Mouse (Mus musculus) midbrain, embryonic 15.5 days (tissue): ENCODE data around the gene Sema3c. TPM values are rescaled to one million over a fixed set of nuclear protein-coding genes. Genes with fewer than 3 reads are reported as not detected.

Experiments
- ATAC-seq: fragments of 200-750 bp; cut with Nextera tagmentation; replicated peaks from 2 replicates; pipeline ENCODE4 v1.8.0; 2017; ENCODE audit warnings: moderate TSS enrichment
- H3K27ac ChIP-seq: fragments of 300-500 bp; sonication (generic); 2 replicates; pipeline ENCODE4 v1.5.1; 2015; ENCODE audit warnings: mild to moderate bottlenecking, inconsistent platforms
- H3K27me3 ChIP-seq: fragments of 300-500 bp; sonication (generic); replicated peaks from 2 replicates; pipeline ENCODE4 v1.6.1; 2015; ENCODE audit warnings: inconsistent platforms
- H3K36me3 ChIP-seq: fragments of 300-500 bp; sonication (generic); replicated peaks from 2 replicates; pipeline ENCODE4 v1.6.1; 2015; ENCODE audit warnings: inconsistent platforms
- H3K4me1 ChIP-seq: fragments of 300-500 bp; sonication (generic); 2 replicates; pipeline ENCODE4 v1.6.1; 2015; ENCODE audit warnings: inconsistent platforms
- H3K4me2 ChIP-seq: fragments of 300-500 bp; sonication (generic); 2 replicates; pipeline ENCODE4 v1.6.1; 2015; ENCODE audit warnings: inconsistent platforms, mild to moderate bottlenecking, moderate library complexity
- H3K4me3 ChIP-seq: fragments of 300-500 bp; sonication (generic); 2 replicates; pipeline ENCODE4 v1.5.1; 2015; ENCODE audit warnings: mild to moderate bottlenecking, inconsistent platforms
- H3K9ac ChIP-seq: fragments of 300-500 bp; sonication (generic); 2 replicates; pipeline ENCODE4 v1.6.1; 2015; ENCODE audit warnings: mild to moderate bottlenecking, inconsistent platforms
- H3K9me3 ChIP-seq: fragments of 300-500 bp; sonication (generic); 2 replicates; pipeline ENCODE4 v1.6.1; 2016; ENCODE audit warnings: inconsistent platforms
- WGBS: fragments of 180-500 bp; shearing (Covaris S2); methylation state at CpG from one replicate; pipeline ENCODE4 v1.1.7; 2015; ENCODE audit warnings: mixed read lengths; 5-methylcytosine and 5-hydroxymethylcytosine counted together
- polyA plus RNA-seq: library from polyadenylated mRNA; unstranded; fragments of >200 nt; fragmentation: Nextera tagmentation; extraction: Ambion mirVana; gene quantifications from 2 replicates; pipeline ENCODE4 v1.2.1, GENCODE M21; 2015

Sema3c gene
- polyA plus RNA-seq, 1 experiment from 2014 or later: 13.7 TPM

DNA sequence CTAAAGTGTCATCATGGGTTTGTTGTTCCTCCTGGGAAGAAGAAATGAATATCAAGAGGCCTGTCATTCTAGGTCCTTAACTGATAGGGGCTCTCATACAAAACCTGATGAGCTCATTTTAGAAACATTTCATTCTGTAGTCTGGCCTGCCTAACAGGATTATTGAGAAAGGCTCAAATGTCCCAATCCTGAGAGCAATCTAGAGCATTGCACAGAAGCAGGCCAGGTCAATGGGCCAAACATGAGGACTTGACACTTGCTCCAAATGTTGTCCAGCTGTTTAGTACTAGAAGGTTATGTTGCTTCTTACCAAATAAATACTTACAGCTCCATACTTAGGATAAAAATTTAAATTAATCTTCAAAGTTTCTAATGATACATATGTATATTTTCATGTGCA lies 97.3 kb downstream of the Sema3c start:
- H3K4me1 ChIP-seq: no peaks in the 10 kb centered on the region
- H3K36me3 ChIP-seq: no peaks in the 10 kb centered on the region
- no peak overlapping the region for H3K4me3 ChIP-seq
- no peak overlapping the region for H3K27ac ChIP-seq
- H3K4me2 ChIP-seq: no peak overlapping the region
- H3K27me3 ChIP-seq: no peaks in the 10 kb centered on the region
- no peak overlapping the region for H3K9ac ChIP-seq
- no peaks in the 10 kb centered on the region for H3K9me3 ChIP-seq
- no peak for ATAC-seq

DNA sequence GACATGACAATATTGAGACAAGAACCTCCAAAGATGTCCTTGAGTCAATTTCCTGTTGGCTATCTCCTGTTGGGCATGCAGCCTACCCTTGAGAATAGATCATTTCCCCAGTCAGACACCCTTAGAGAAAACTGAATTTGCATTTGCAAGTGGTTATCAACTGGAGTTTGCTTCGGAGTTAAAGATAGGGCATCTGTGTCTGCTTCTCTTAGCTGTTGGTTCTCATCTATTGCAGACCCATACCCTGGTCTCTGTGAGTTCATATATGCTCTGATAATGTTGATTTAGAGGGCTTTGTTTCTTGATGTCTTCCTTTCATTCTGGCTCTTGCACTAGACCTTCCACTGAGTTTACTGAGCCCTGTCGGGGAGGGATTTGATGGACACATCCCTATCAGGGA lies 106.8 kb downstream of the Sema3c start:
- no peak for ATAC-seq
- H3K4me3 ChIP-seq: no peak overlapping the region
- 77% methylated on average over 2 of the region's 2 CpGs for WGBS

DNA sequence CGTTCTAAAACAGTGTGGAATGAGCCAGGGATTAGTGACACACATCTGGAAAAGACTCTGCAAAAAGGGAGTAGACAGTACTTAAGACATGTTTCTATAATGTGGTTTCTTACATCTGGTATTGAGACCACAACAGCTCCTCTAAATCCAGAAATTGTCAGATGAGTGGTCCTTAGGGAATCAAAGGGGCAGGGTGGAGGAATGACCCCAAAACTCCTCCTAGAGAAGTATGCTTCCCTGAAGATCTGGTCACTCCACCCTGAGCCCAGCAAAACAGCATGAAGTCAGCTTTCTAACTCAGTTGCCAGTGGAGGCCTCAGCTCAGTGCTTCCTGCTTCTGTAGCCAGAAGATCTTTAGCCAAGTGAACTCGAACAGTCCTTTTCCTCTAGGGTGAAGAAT lies 115.0 kb downstream of the Sema3c start:
- Histone ChIP-seq H3K9ac (no peak overlapping the region), H3K36me3 (no peaks in the 10 kb centered on the region), H3K4me1 (no peaks in the 10 kb centered on the region), H3K9me3 (no peaks in the 10 kb centered on the region), H3K27ac (no peak overlapping the region), H3K4me3 (no peak overlapping the region), H3K27me3 (no peaks in the 10 kb centered on the region), H3K4me2 (no peak overlapping the region)
- ATAC-seq: no peak
- WGBS: 79% methylated on average over 2 of the region's 2 CpGs

More for the DNA sequence above, 106.8 kb downstream of the Sema3c start:
- Histone ChIP-seq H3K9me3 (no peaks in the 10 kb centered on the region), H3K4me2 (no peak overlapping the region), H3K4me1 (no peaks in the 10 kb centered on the region), H3K27ac (no peak overlapping the region), H3K27me3 (no peaks in the 10 kb centered on the region), H3K36me3 (no peaks in the 10 kb centered on the region), H3K9ac (no peak overlapping the region)

DNA sequence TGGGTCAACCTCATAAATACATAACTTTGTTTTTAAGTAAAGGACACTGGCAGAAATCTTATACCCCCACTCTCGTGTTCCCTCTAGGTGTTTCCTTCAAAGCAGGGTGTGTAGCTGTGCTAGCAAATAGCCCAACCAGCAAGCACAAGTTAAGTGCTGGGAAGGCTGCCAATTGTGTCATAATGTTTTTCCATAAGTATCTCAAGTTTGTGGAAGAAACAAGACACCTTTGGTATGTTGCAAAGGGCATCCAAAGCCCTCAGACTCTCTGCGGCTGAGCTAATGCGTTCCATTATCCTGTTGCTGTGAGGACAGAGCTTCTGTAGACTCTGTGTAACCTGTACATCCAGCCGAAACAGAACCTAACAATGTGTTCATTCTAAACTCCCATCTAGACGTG lies 115.5 kb downstream of the Sema3c start:
- H3K4me2 ChIP-seq: no peak overlapping the region
- H3K9ac ChIP-seq: no peak overlapping the region
- H3K36me3 ChIP-seq: no peaks in the 10 kb centered on the region
- WGBS: 84% methylated on average over 5 of the region's 5 CpGs
- no peaks in the 10 kb centered on the region for H3K4me1 ChIP-seq
- H3K27me3 ChIP-seq: no peaks in the 10 kb centered on the region
- ATAC-seq: no peak
- no peak overlapping the region for H3K27ac ChIP-seq
- no peak overlapping the region for H3K4me3 ChIP-seq
- H3K9me3 ChIP-seq: no peaks in the 10 kb centered on the region

- H3K9ac ChIP-seq: no peak overlapping the region
- no peak overlapping the region for H3K4me3 ChIP-seq
- 77% methylated on average over 2 of the region's 2 CpGs for WGBS
- H3K9me3 ChIP-seq: no peaks in the 10 kb centered on the region
- ATAC-seq: no peak
- H3K4me1 ChIP-seq: no peaks in the 10 kb centered on the region
- H3K27ac ChIP-seq: no peak overlapping the region
- H3K4me2 ChIP-seq: no peak overlapping the region
- H3K27me3 ChIP-seq: no peaks in the 10 kb centered on the region
- no peaks in the 10 kb centered on the region for H3K36me3 ChIP-seq
These were observed 121.3 kb downstream of the Sema3c start for GRCm38 (mm10) chr5:17695366-17695765.

DNA sequence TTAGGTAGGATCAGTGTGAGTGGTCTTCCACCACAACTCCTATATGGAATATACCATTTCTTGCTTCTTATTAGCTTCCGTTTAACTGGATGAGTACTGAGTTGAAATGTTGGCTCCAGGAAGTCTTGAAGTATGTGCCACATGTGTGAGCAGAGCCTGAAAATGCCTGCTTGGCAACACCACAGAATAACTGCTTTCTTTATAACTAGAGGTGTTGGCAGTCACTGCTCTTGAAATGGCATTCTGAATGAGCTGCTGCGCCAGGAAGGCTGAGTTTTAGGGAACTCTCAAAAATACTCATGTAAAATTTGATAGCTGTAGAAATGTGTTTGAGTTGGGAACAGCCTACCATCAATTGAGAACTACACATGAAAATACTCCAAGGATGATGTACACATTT lies 124.8 kb downstream of the Sema3c start:
- no peak for ATAC-seq
- Histone ChIP-seq H3K27me3 (no peaks in the 10 kb centered on the region), H3K27ac (no peak overlapping the region), H3K4me1 (no peaks in the 10 kb centered on the region), H3K9ac (no peak overlapping the region), H3K4me2 (no peak overlapping the region), H3K36me3 (no peaks in the 10 kb centered on the region), H3K4me3 (no peak overlapping the region), H3K9me3 (no peaks in the 10 kb centered on the region)
- WGBS: 91% methylated on average over 2 of the region's 2 CpGs

- Histone ChIP-seq H3K4me3 (no peak overlapping the region), H3K4me1 (no peaks in the 10 kb centered on the region), H3K9me3 (no peaks in the 10 kb centered on the region), H3K27ac (no peak overlapping the region), H3K9ac (no peak overlapping the region), H3K27me3 (no peaks in the 10 kb centered on the region), H3K4me2 (no peak overlapping the region), H3K36me3 (no peaks in the 10 kb centered on the region)
- no peak for ATAC-seq
- 72% methylated on average over 3 of the region's 3 CpGs for whole genome bisulfite sequencing
These were observed 130.1 kb downstream of the Sema3c start for GRCm38 (mm10) chr5:17704160-17704559.

DNA sequence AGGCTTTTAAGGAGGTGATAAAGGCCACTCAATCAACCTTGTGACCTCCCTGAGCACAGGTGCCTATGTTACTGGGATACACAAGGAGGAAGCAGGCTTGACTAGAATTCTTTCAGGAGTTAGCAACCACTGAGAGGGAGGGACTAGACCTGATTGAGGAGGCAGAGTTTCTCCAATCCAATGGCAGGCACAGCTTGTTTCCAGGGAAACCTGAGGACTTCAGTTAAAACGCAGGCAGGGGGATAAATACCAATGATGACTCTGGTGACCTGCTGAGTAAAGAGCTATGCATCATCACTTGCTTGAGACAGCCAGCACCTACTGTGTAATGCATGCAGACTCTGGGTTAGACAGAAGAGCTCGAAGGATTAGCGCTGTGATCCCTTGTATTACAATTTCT lies 133.0 kb downstream of the Sema3c start:
- H3K9me3 ChIP-seq: no peaks in the 10 kb centered on the region
- H3K4me3 ChIP-seq: no peak overlapping the region
- H3K9ac ChIP-seq: no peak overlapping the region
- no peaks in the 10 kb centered on the region for H3K4me1 ChIP-seq
- 21% methylated on average over 3 of the region's 3 CpGs for whole genome bisulfite sequencing
- no peaks in the 10 kb centered on the region for H3K27me3 ChIP-seq
- no peak overlapping the region for H3K4me2 ChIP-seq
- 0 out of 2 replicates have a peak, but pooled peaks have one; percentile 45 for ATAC-seq
- no peak overlapping the region for H3K27ac ChIP-seq
- no peaks in the 10 kb centered on the region for H3K36me3 ChIP-seq

GRCm38 (mm10) chr5:17712374-17712773 lies 138.3 kb downstream of the Sema3c start:
- Histone ChIP-seq H3K9ac (no peak overlapping the region), H3K4me2 (no peak overlapping the region), H3K4me1 (no peaks in the 10 kb centered on the region), H3K27me3 (no peaks in the 10 kb centered on the region), H3K4me3 (no peak overlapping the region), H3K36me3 (no peaks in the 10 kb centered on the region), H3K27ac (no peak overlapping the region), H3K9me3 (no peaks in the 10 kb centered on the region)
- ATAC-seq: no peak
- WGBS: 80% methylated on average over 4 of the region's 4 CpGs

GRCm38 (mm10) chr5:17715206-17715605 lies 141.1 kb downstream of the Sema3c start:
- Histone ChIP-seq H3K9ac (no peak overlapping the region), H3K36me3 (no peaks in the 10 kb centered on the region), H3K27ac (no peak overlapping the region), H3K9me3 (no peaks in the 10 kb centered on the region), H3K4me2 (no peak overlapping the region), H3K4me3 (no peak overlapping the region), H3K27me3 (no peaks in the 10 kb centered on the region), H3K4me1 (no peaks in the 10 kb centered on the region)
- WGBS: 82% methylated on average over 1 of the region's 1 CpGs
- ATAC-seq: no peak

DNA sequence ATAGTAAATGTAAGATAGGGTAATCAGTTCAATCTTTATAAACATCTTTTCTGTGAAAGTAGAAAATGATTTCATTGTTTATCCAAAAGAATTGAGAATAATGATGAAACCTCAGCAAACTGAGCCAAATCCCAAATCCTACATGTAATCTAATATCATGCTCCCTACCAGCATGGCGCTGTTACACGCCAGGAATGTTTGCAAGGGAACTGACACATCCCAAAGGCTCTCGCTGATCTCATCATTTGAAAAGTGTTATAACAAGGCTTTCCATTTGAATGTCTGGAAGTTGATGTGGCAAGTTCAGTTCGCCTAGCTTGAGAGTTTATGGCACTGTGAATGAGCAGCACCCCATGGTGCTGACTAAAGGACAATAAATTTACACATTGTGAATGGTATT lies 145.9 kb downstream of the Sema3c start:
- WGBS: 75% methylated on average over 4 of the region's 4 CpGs
- ATAC-seq: no peak

DNA sequence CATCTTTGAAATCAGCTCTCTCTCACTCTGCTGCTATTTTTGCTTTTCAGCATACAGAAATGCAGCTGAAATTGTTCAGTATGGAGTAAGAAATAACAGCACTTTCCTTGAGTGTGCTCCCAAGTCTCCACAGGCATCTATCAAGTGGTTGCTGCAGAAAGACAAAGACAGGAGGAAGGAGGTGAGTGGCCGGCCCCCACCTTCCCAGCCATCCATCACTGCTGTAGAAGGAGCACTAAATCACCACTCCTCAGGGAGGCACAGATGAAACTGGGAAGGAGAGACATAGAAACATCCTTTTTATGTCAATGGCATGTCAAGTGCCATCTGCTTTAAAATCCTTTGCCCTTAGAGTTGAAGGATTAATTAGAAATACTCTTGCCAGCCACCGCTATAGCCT lies 149.9 kb downstream of the Sema3c start:
- Histone ChIP-seq H3K4me3 (no peak overlapping the region), H3K9me3 (no peaks in the 10 kb centered on the region), H3K4me1 (peaks cover 4% of the 10 kb centered on the region; the same call in 1 of the 2 replicates), H3K9ac (no peak overlapping the region), H3K4me2 (no peak overlapping the region), H3K27me3 (no peaks in the 10 kb centered on the region), H3K36me3 (no peaks in the 10 kb centered on the region), H3K27ac (no peak overlapping the region)
- ATAC-seq: peak; percentile 81
- WGBS: 53% methylated on average over 2 of the region's 2 CpGs

More for the DNA sequence above, 145.9 kb downstream of the Sema3c start:
- Histone ChIP-seq H3K4me3 (no peak overlapping the region), H3K27ac (no peak overlapping the region), H3K36me3 (no peaks in the 10 kb centered on the region), H3K4me2 (no peak overlapping the region), H3K9me3 (no peaks in the 10 kb centered on the region), H3K27me3 (no peaks in the 10 kb centered on the region), H3K9ac (no peak overlapping the region), H3K4me1 (peaks cover 4% of the 10 kb centered on the region; the same call in 1 of the 2 replicates)

- Histone ChIP-seq H3K27ac (no peak overlapping the region), H3K27me3 (no peaks in the 10 kb centered on the region), H3K4me2 (no peak overlapping the region), H3K36me3 (no peaks in the 10 kb centered on the region), H3K4me1 (peaks cover 4% of the 10 kb centered on the region; the same call in 1 of the 2 replicates), H3K4me3 (no peak overlapping the region), H3K9me3 (no peaks in the 10 kb centered on the region), H3K9ac (no peak overlapping the region)
- WGBS: 83% methylated on average over 5 of the region's 5 CpGs
- no peak for ATAC-seq
These were observed 154.0 kb downstream of the Sema3c start for GRCm38 (mm10) chr5:17728047-17728446.
